Mouse (Mus musculus) lung, adult 2 months (tissue): ENCODE data around the gene Sult3a1. TPM values are rescaled to one million over a fixed set of nuclear protein-coding genes. Genes with fewer than 3 reads are reported as not detected.

Experiments used
- DNase-seq: peaks from one replicate; pipeline ENCODE4 v3.0.0; 2022
- H3K4me1 ChIP-seq: fragments of 200-500 bp; 2 replicates; pipeline ENCODE4 v1.6.1; 2011; ENCODE audit warnings: low read length; ENCODE audit not compliant: control insufficient read depth, insufficient read depth
- H3K4me3 ChIP-seq: fragments of 200-500 bp; replicated peaks from 2 replicates; pipeline ENCODE3; 2011; ENCODE audit warnings: low read depth, mild to moderate bottlenecking, control low read depth, low read length; ENCODE audit errors: extremely low read depth
- CTCF ChIP-seq: fragments of 200-500 bp; IDR thresholded peaks from 2 replicates; pipeline ENCODE4 v1.5.1; 2011; ENCODE audit warnings: mild to moderate bottlenecking, low read length, control low read depth; ENCODE audit not compliant: insufficient read depth
- POLR2A ChIP-seq: fragments of 200-500 bp; IDR thresholded peaks from 2 replicates; pipeline ENCODE4 v1.6.1; 2011; ENCODE audit warnings: low read depth, mild to moderate bottlenecking, control low read depth, low read length, borderline replicate concordance; ENCODE audit errors: extremely low read depth
- WGBS: fragments of 180-500 bp; shearing (Covaris S2); methylation state at CpG from one replicate; pipeline ENCODE4 v1.1.7; 2018; 5-methylcytosine and 5-hydroxymethylcytosine counted together
- polyA plus RNA-seq: library from polyadenylated mRNA; depleted of rRNA; stranded (reverse); fragments of >200 nt; gene quantifications from 2 replicates; pipeline ENCODE4 v1.2.3, GENCODE M21; 2012; rRNA removed

Gene Sult3a1
- polyA plus RNA-seq, 1 experiment = not detected

- DNase-seq = no peak
- WGBS = 8% methylated on average over 6 of the region's 6 CpGs
- Histone ChIP-seq H3K4me3 (no peak overlapping the region), H3K4me1 (no peaks in the 10 kb centered on the region; the same call in 1 of the 2 replicates)
- no peak for TF ChIP-seq CTCF
- TF ChIP-seq POLR2A = no peak
These were observed 48.0 kb downstream of the Sult3a1 start for GRCm38 (mm10) chr10:33905489-33905888.

Other genes starting within 250 kb of the Sult3a1 start
- not detected in 2 replicates for gene Clvs2, start 233.0 kb upstream of the Sult3a1 start, polyA plus RNA-seq
- gene Sult3a2, start 71.0 kb upstream of the Sult3a1 start, polyA plus RNA-seq = not detected in 2 replicates
- 1.7 and 2.8 TPM in 2 replicates for gene Rsph4a, start 47.4 kb downstream of the Sult3a1 start, polyA plus RNA-seq
- gene Zup1, start 93.5 kb downstream of the Sult3a1 start, polyA plus RNA-seq = 4.1 and 7.6 TPM in 2 replicates
- 24.5 and 42.9 TPM in 2 replicates for gene Rwdd1, start 161.9 kb downstream of the Sult3a1 start, polyA plus RNA-seq
- not detected in 2 replicates for gene Trappc3l, start 179.9 kb downstream of the Sult3a1 start, polyA plus RNA-seq
- gene Calhm4, start 186.6 kb downstream of the Sult3a1 start, polyA plus RNA-seq = not detected in 2 replicates
- 0.49 and 1.2 TPM in 2 replicates for gene Calhm5, start 238.8 kb downstream of the Sult3a1 start, polyA plus RNA-seq